Mouse (Mus musculus): ENCODE data around the gene Gm37240. TPM values are rescaled to one million over a fixed set of nuclear protein-coding genes. Genes with fewer than 3 reads are reported as not detected.

Gm37240 gene
- polyA plus RNA-seq, 1 experiment from 2014 or later = 1.1 TPM

GRCm38 (mm10) chr3:84593274-84593673 lies 1294.0 kb downstream of the Gm37240 start, which contains the start of gene Tigd4:
Gene Tigd4, plus strand, starts transcription at chr3:84593574.
- Histone ChIP-seq H3K9me3 (replicated peaks; ENCODE audit: control insufficient read depth, low read length) (no peaks in the 10 kb centered on the region), H3K36me3 (ENCODE audit: control insufficient read depth, insufficient read depth, low read length) (no peaks in the 10 kb centered on the region), H3K27me3 (replicated peaks; ENCODE audit: control insufficient read depth, insufficient read depth, low read length) (no peaks in the 10 kb centered on the region), H3K4me3 (ENCODE audit: low read depth, low read length) (no peak within 1 kb of the TSS), H3K4me2 (ENCODE audit: low read length) (no peak within 1 kb of the TSS), H3K27ac (ENCODE audit: low read depth, low read length) (no peak within 1 kb of the TSS), H3K4me1 (ENCODE audit: control insufficient read depth, insufficient read depth, low read length) (peaks cover 2% of the 10 kb centered on the region; the same call in 1 of the 2 replicates), H3K9ac (ENCODE audit: low read length) (no peak within 1 kb of the TSS)
- ATAC-seq = no peak
- WGBS = 93% methylated on average over 2 of the region's 2 CpGs
- no peak for DNase-seq (ENCODE audit: low spot score)

GRCm38 (mm10) chr3:84586736-84587135 lies 1300.6 kb downstream of the Gm37240 start:
- H3K4me1 ChIP-seq (ENCODE audit: control insufficient read depth, insufficient read depth, low read length) = peaks cover 4% of the 10 kb centered on the region; the same call in 1 of the 2 replicates
- H3K36me3 ChIP-seq (ENCODE audit: control insufficient read depth, insufficient read depth, low read length) = no peaks in the 10 kb centered on the region

GRCm38 (mm10) chr3:84582913-84583276 lies 1304.4 kb downstream of the Gm37240 start:
- H3K9ac ChIP-seq (ENCODE audit: low read length) = peak overlapping the region; percentile 82
- no peaks in the 10 kb centered on the region for H3K36me3 ChIP-seq (ENCODE audit: control insufficient read depth, insufficient read depth, low read length)
- H3K9me3 ChIP-seq (replicated peaks; ENCODE audit: control insufficient read depth, low read length) = no peaks in the 10 kb centered on the region
- H3K27ac ChIP-seq (ENCODE audit: low read depth, low read length) = peak overlapping the region; percentile 81
- ATAC-seq = no peak; the same call in 1 of the 2 replicates
- under 1% methylated on average over 27 of the region's 27 CpGs for WGBS
- DNase-seq (ENCODE audit: low spot score) = no peak
- peaks cover 11% of the 10 kb centered on the region for H3K4me1 ChIP-seq (ENCODE audit: control insufficient read depth, insufficient read depth, low read length)
- H3K4me2 ChIP-seq (ENCODE audit: low read length) = peak overlapping the region; percentile 76
- H3K27me3 ChIP-seq (replicated peaks; ENCODE audit: control insufficient read depth, insufficient read depth, low read length) = no peaks in the 10 kb centered on the region
- peak overlapping the region; percentile 70 for H3K4me3 ChIP-seq (ENCODE audit: low read depth, low read length)

More at GRCm38 (mm10) chr3:84586736-84587135, 1300.6 kb downstream of the Gm37240 start:
- Histone ChIP-seq H3K9me3 (replicated peaks; ENCODE audit: control insufficient read depth, low read length) (no peaks in the 10 kb centered on the region), H3K9ac (ENCODE audit: low read length) (no peak overlapping the region), H3K4me2 (ENCODE audit: low read length) (no peak overlapping the region), H3K4me3 (ENCODE audit: low read depth, low read length) (no peak overlapping the region), H3K27me3 (replicated peaks; ENCODE audit: control insufficient read depth, insufficient read depth, low read length) (no peaks in the 10 kb centered on the region), H3K27ac (ENCODE audit: low read depth, low read length) (no peak overlapping the region)
- 63% methylated on average over 5 of the region's 5 CpGs for WGBS
- ATAC-seq (no peak), DNase-seq (ENCODE audit: low spot score) (no peak)

- Histone ChIP-seq H3K4me1 (ENCODE audit: control insufficient read depth, insufficient read depth, low read length) (peaks cover 11% of the 10 kb centered on the region), H3K4me2 (ENCODE audit: low read length) (peak within 1 kb of the TSS; percentile 76), H3K27me3 (replicated peaks; ENCODE audit: control insufficient read depth, insufficient read depth, low read length) (no peaks in the 10 kb centered on the region), H3K36me3 (ENCODE audit: control insufficient read depth, insufficient read depth, low read length) (no peaks in the 10 kb centered on the region), H3K27ac (ENCODE audit: low read depth, low read length) (peak within 1 kb of the TSS; percentile 81), H3K9ac (ENCODE audit: low read length) (peak within 1 kb of the TSS; percentile 82), H3K9me3 (replicated peaks; ENCODE audit: control insufficient read depth, low read length) (no peaks in the 10 kb centered on the region), H3K4me3 (ENCODE audit: low read depth, low read length) (peak within 1 kb of the TSS; percentile 70)
- under 1% methylated on average over 61 of the region's 70 CpGs for WGBS
- peak; percentile 96 for DNase-seq (ENCODE audit: low spot score)
- peak; percentile 99 for ATAC-seq
These were observed 1305.0 kb downstream of the Gm37240 start, which contains the start of gene Arfip1 for GRCm38 (mm10) chr3:84582023-84582912. Gene Arfip1, minus strand, starts transcription at chr3:84582625.

- peak overlapping the region; percentile 76 for H3K4me2 ChIP-seq (ENCODE audit: low read length)
- H3K9ac ChIP-seq (ENCODE audit: low read length) = peak overlapping the region; percentile 82
- H3K9me3 ChIP-seq (replicated peaks; ENCODE audit: control insufficient read depth, low read length) = no peaks in the 10 kb centered on the region
- 0% methylated on average over 4 of the region's 4 CpGs for WGBS
- DNase-seq (ENCODE audit: low spot score) (no peak), ATAC-seq (no peak)
- H3K4me1 ChIP-seq (ENCODE audit: control insufficient read depth, insufficient read depth, low read length) = peaks cover 11% of the 10 kb centered on the region
- no peaks in the 10 kb centered on the region for H3K36me3 ChIP-seq (ENCODE audit: control insufficient read depth, insufficient read depth, low read length)
- peak overlapping the region; percentile 70 for H3K4me3 ChIP-seq (ENCODE audit: low read depth, low read length)
- no peaks in the 10 kb centered on the region for H3K27me3 ChIP-seq (replicated peaks; ENCODE audit: control insufficient read depth, insufficient read depth, low read length)
- H3K27ac ChIP-seq (ENCODE audit: low read depth, low read length) = peak overlapping the region; percentile 81; the same call in 1 of the 2 replicates
These were observed 1305.7 kb downstream of the Gm37240 start for GRCm38 (mm10) chr3:84581696-84582022.

- Histone ChIP-seq H3K27ac (ENCODE audit: low read depth, low read length) (no peak overlapping the region), H3K9me3 (replicated peaks; ENCODE audit: control insufficient read depth, low read length) (no peaks in the 10 kb centered on the region), H3K4me3 (ENCODE audit: low read depth, low read length) (no peak overlapping the region), H3K9ac (ENCODE audit: low read length) (no peak overlapping the region), H3K4me2 (ENCODE audit: low read length) (no peak overlapping the region), H3K27me3 (replicated peaks; ENCODE audit: control insufficient read depth, insufficient read depth, low read length) (no peaks in the 10 kb centered on the region), H3K4me1 (ENCODE audit: control insufficient read depth, insufficient read depth, low read length) (peaks cover 11% of the 10 kb centered on the region), H3K36me3 (ENCODE audit: control insufficient read depth, insufficient read depth, low read length) (no peaks in the 10 kb centered on the region)
- ATAC-seq (no peak), DNase-seq (ENCODE audit: low spot score) (no peak)
- 77% methylated on average over 4 of the region's 4 CpGs for WGBS
These were observed 1306.6 kb downstream of the Gm37240 start for GRCm38 (mm10) chr3:84580716-84581115.

- H3K36me3 ChIP-seq (ENCODE audit: control insufficient read depth, insufficient read depth, low read length) = no peaks in the 10 kb centered on the region
- WGBS = 92% methylated on average over 3 of the region's 3 CpGs
These were observed 1316.8 kb downstream of the Gm37240 start for GRCm38 (mm10) chr3:84570501-84570900.

GRCm38 (mm10) chr3:84569587-84569986 lies 1317.7 kb downstream of the Gm37240 start:
- ATAC-seq (no peak), DNase-seq (ENCODE audit: low spot score) (no peak)
- 90% methylated on average over 6 of the region's 6 CpGs for WGBS
- Histone ChIP-seq H3K4me1 (ENCODE audit: control insufficient read depth, insufficient read depth, low read length) (no peaks in the 10 kb centered on the region), H3K9me3 (replicated peaks; ENCODE audit: control insufficient read depth, low read length) (no peaks in the 10 kb centered on the region), H3K9ac (ENCODE audit: low read length) (no peak overlapping the region), H3K4me2 (ENCODE audit: low read length) (no peak overlapping the region), H3K27me3 (replicated peaks; ENCODE audit: control insufficient read depth, insufficient read depth, low read length) (no peaks in the 10 kb centered on the region), H3K36me3 (ENCODE audit: control insufficient read depth, insufficient read depth, low read length) (no peaks in the 10 kb centered on the region), H3K4me3 (ENCODE audit: low read depth, low read length) (no peak overlapping the region), H3K27ac (ENCODE audit: low read depth, low read length) (no peak overlapping the region)

More at GRCm38 (mm10) chr3:84570501-84570900, 1316.8 kb downstream of the Gm37240 start:
- H3K27me3 ChIP-seq (replicated peaks; ENCODE audit: control insufficient read depth, insufficient read depth, low read length) = no peaks in the 10 kb centered on the region
- DNase-seq (ENCODE audit: low spot score) = no peak
- no peaks in the 10 kb centered on the region for H3K9me3 ChIP-seq (replicated peaks; ENCODE audit: control insufficient read depth, low read length)
- no peaks in the 10 kb centered on the region for H3K4me1 ChIP-seq (ENCODE audit: control insufficient read depth, insufficient read depth, low read length)
- no peak overlapping the region for H3K27ac ChIP-seq (ENCODE audit: low read depth, low read length)
- H3K4me2 ChIP-seq (ENCODE audit: low read length) = no peak overlapping the region
- no peak overlapping the region for H3K4me3 ChIP-seq (ENCODE audit: low read depth, low read length)
- no peak for ATAC-seq
- H3K9ac ChIP-seq (ENCODE audit: low read length) = no peak overlapping the region

- WGBS = 90% methylated on average over 6 of the region's 6 CpGs
- no peak overlapping the region for H3K9ac ChIP-seq (ENCODE audit: low read length)
- H3K4me3 ChIP-seq (ENCODE audit: low read depth, low read length) = no peak overlapping the region
- DNase-seq (ENCODE audit: low spot score) (no peak), ATAC-seq (no peak)
- no peaks in the 10 kb centered on the region for H3K4me1 ChIP-seq (ENCODE audit: control insufficient read depth, insufficient read depth, low read length)
- no peak overlapping the region for H3K27ac ChIP-seq (ENCODE audit: low read depth, low read length)
- H3K4me2 ChIP-seq (ENCODE audit: low read length) = no peak overlapping the region
- no peaks in the 10 kb centered on the region for H3K36me3 ChIP-seq (ENCODE audit: control insufficient read depth, insufficient read depth, low read length)
- no peaks in the 10 kb centered on the region for H3K27me3 ChIP-seq (replicated peaks; ENCODE audit: control insufficient read depth, insufficient read depth, low read length)
- no peaks in the 10 kb centered on the region for H3K9me3 ChIP-seq (replicated peaks; ENCODE audit: control insufficient read depth, low read length)
These were observed 1318.8 kb downstream of the Gm37240 start for GRCm38 (mm10) chr3:84568540-84568939.
